Mouse (Mus musculus) thymus, postnatal 36 days (tissue): ENCODE results near the gene Esp23.
"Not testable (repeated sequence)": the region's sequence is repeated elsewhere in the genome, so short reads cannot be mapped to it uniquely, and the experiment has no call there.

ENCODE experiments used
- DNase-seq, 2 experiments: peaks; one replicate each; pipeline ENCODE4 v3.0.0; 2022; ENCODE audit warnings: mixed read lengths in 2 of 2

Esp23 gene

GRCm38 (mm10) chr17:39076937-39077336, at the start of gene Esp23:
Gene Esp23 (minus strand): TSS chr17:39077037.
- no peak for DNase-seq

DNA sequence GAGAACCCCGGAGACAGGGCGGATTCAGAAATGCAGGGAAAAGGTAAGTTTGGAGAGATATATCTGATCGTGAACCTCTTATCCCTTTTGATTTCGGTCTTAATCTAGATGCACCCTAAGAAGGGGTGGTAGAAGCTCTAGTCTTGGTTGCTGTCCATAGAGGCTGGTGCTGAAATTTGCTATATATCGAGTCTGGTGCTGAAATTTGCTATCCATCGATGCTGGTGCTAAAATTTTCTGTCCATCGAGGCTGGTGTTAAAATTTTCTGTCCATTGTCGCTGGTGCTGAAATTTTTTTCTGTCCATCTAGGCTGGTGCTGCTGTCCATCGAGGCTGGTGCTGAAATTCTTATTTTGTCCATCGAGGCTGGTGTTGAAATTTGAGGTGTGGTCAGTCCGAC, 30.3 kb upstream of the Esp23 start:
- not testable (repeated sequence) for DNase-seq

GRCm38 (mm10) chr17:39095034-39095433, 18.2 kb upstream of the Esp23 start, which contains the start of gene Esp22:
Gene Esp22 (plus strand): TSS chr17:39095334.
- DNase-seq, result no peak

- DNase-seq, result no peak
These were observed 13.2 kb downstream of the Esp23 start for GRCm38 (mm10) chr17:39063641-39064040.

DNA sequence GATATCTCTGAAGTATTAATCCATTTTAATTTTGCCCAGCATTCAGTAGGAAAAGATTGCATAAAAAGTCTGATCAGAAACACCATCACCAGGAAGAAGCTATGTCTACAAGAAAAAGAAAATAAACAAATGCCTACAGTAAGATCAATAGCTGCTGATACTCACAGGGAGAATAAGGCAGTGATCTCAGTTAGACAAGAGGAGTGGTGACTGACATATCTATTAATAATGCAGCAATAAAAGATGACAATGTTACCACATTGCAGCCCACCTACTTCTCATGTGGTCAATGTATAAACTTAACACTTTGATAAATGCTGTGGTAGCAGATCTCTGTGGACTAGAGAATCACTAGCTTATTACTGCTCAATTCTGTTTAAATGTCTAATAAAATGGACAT, 33.6 kb downstream of the Esp23 start, which contains the start of gene Gm21903:
Gene Gm21903, minus strand, starts transcription at position 101 of the 400 bp plus-strand sequence.
- DNase-seq, result no peak

DNA sequence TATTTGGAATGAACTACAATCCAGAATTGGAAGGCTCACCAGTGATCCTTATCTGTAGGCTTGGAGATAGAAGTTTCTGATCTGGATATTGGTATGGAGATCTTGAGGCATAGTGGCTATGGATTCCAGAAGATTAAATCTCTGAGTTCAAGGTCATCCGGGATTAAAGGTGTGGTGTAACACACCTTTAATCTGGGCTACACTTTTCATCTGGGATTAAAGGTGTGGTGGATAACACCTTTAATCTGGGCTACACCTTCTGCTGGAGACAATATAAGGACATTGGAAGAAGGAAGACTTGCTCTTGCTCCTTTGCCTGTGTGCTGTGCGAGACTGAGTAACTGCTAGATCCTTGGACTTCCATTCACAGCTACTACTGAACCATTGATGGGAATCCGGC, 40.4 kb downstream of the Esp23 start, which contains the start of gene Esp24:
Gene Esp24, plus strand, starts transcription at position 301 of the 400 bp plus-strand sequence.
- not testable (repeated sequence) for DNase-seq
